Mouse (Mus musculus): ENCODE measurements at regions not wholly inside any gene's neighbourhood (a gene's known extent, or its start where the extent isn't known, plus 50 kb on each side); places are given as distances from the start of the nearest gene placed in this dataset.
"Not testable (repeated sequence)": the region's sequence is repeated elsewhere in the genome, so short reads cannot be mapped to it uniquely, and the experiment has no call there.

- no peaks in the 10 kb centered on the region for H3K9me3 ChIP-seq
- no peak for ATAC-seq (replicated peaks)
- H3K36me3 ChIP-seq (replicated peaks): no peaks in the 10 kb centered on the region
- peaks cover 5% of the 10 kb centered on the region for H3K4me1 ChIP-seq
- H3K9ac ChIP-seq: no peak overlapping the region
- H3K4me2 ChIP-seq: no peak overlapping the region
- no peaks in the 10 kb centered on the region for H3K27me3 ChIP-seq (replicated peaks)
- 85% methylated on average over 3 of the region's 3 CpGs for WGBS
- H3K27ac ChIP-seq: no peak overlapping the region
- H3K4me3 ChIP-seq: no peak overlapping the region
These were observed 203.7 kb upstream of the Nectin1 start for GRCm38 (mm10) chr9:43540131-43540530.

GRCm38 (mm10) chr9:43541234-43541633 lies 202.6 kb upstream of the Nectin1 start:
- Histone ChIP-seq H3K27me3 (replicated peaks) (no peaks in the 10 kb centered on the region), H3K9ac (no peak overlapping the region), H3K36me3 (replicated peaks) (no peaks in the 10 kb centered on the region), H3K4me1 (peaks cover 8% of the 10 kb centered on the region), H3K9me3 (no peaks in the 10 kb centered on the region), H3K4me3 (no peak overlapping the region), H3K27ac (no peak overlapping the region), H3K4me2 (no peak overlapping the region)
- no peak for ATAC-seq (replicated peaks)
- 85% methylated on average over 8 of the region's 8 CpGs for WGBS

GRCm38 (mm10) chr9:43542077-43542654 lies 201.6 kb upstream of the Nectin1 start:
- Histone ChIP-seq H3K4me3 (no peak overlapping the region), H3K9ac (no peak overlapping the region), H3K27ac (no peak overlapping the region), H3K9me3 (no peaks in the 10 kb centered on the region), H3K27me3 (replicated peaks) (no peaks in the 10 kb centered on the region), H3K36me3 (replicated peaks) (no peaks in the 10 kb centered on the region), H3K4me2 (no peak overlapping the region), H3K4me1 (peaks cover 8% of the 10 kb centered on the region)
- no peak for ATAC-seq (replicated peaks)
- 86% methylated on average over 9 of the region's 9 CpGs for WGBS

GRCm38 (mm10) chr9:43545081-43545565 lies 198.7 kb upstream of the Nectin1 start:
- no peak overlapping the region for H3K9ac ChIP-seq
- 30% methylated on average over 15 of the region's 15 CpGs for WGBS
- H3K4me2 ChIP-seq: peak overlapping the region; percentile 35
- H3K9me3 ChIP-seq: no peaks in the 10 kb centered on the region
- ATAC-seq (replicated peaks): peak; percentile 27; the same call in 1 of the 2 replicates
- 0 out of 2 replicates have a peak overlapping the region, but pooled peaks have one; percentile 11 for H3K4me3 ChIP-seq
- H3K36me3 ChIP-seq (replicated peaks): no peaks in the 10 kb centered on the region
- no peak overlapping the region for H3K27ac ChIP-seq
- H3K4me1 ChIP-seq: peaks cover 21% of the 10 kb centered on the region
- H3K27me3 ChIP-seq (replicated peaks): no peaks in the 10 kb centered on the region

DNA sequence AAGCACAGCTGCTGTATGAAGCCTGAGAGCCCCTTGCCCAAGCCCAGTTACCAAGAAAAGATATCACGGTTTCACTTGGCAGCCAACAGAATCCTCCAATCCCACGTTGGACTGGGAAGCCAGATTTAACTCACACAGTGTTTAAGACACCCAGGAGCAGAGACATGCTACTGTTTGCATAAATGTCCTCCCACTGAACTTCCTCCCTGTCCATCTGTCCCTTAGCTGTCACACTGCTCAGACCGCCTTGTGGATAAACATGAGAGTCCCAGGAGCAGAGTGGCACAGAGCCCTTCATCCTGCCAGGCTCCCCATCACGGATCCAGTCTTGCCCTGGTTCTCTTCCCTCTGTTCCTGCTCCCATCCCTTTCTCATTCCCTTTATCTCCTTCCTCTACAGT lies 194.9 kb upstream of the Nectin1 start:
- 52% methylated on average over 4 of the region's 4 CpGs for WGBS
- peaks cover 4% of the 10 kb centered on the region; the same call in 1 of the 2 replicates for H3K27me3 ChIP-seq (replicated peaks)
- H3K36me3 ChIP-seq (replicated peaks): no peaks in the 10 kb centered on the region
- no peak overlapping the region for H3K4me3 ChIP-seq
- H3K4me1 ChIP-seq: peaks cover 21% of the 10 kb centered on the region
- ATAC-seq (replicated peaks): 0 out of 2 replicates have a peak, but pooled peaks have one; percentile 57
- H3K27ac ChIP-seq: peak overlapping the region; percentile 52
- no peak overlapping the region for H3K4me2 ChIP-seq
- H3K9ac ChIP-seq: no peak overlapping the region
- no peaks in the 10 kb centered on the region for H3K9me3 ChIP-seq

DNA sequence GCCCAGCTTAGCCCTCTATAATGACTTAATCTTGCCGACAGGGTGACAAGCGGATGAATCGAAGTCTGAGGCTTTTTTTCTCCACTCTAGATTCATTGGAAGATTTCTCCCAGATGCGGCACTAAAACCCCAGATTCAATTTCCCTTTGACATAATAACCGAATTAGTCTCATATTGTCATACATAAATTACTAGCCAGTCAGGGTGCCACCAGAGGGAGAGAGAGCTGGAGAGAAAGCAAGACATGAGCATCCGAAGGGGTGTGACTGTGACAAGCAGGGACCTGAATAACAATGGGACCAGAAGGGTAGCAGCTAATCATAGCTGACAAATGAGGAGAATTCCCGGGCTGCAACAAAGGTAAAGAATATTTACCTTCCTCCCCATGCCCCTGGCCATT lies 194.5 kb upstream of the Nectin1 start:
- H3K36me3 ChIP-seq (replicated peaks): no peaks in the 10 kb centered on the region
- no peak overlapping the region for H3K9ac ChIP-seq
- no peak for ATAC-seq (replicated peaks)
- no peaks in the 10 kb centered on the region for H3K9me3 ChIP-seq
- 0 out of 2 replicates have a peak overlapping the region, but pooled peaks have one; percentile 10 for H3K4me2 ChIP-seq
- H3K27me3 ChIP-seq (replicated peaks): peaks cover 4% of the 10 kb centered on the region; the same call in 1 of the 2 replicates
- no peak overlapping the region for H3K4me3 ChIP-seq
- peak overlapping the region; percentile 52 for H3K27ac ChIP-seq
- 18% methylated on average over 7 of the region's 7 CpGs for WGBS
- peaks cover 21% of the 10 kb centered on the region for H3K4me1 ChIP-seq

DNA sequence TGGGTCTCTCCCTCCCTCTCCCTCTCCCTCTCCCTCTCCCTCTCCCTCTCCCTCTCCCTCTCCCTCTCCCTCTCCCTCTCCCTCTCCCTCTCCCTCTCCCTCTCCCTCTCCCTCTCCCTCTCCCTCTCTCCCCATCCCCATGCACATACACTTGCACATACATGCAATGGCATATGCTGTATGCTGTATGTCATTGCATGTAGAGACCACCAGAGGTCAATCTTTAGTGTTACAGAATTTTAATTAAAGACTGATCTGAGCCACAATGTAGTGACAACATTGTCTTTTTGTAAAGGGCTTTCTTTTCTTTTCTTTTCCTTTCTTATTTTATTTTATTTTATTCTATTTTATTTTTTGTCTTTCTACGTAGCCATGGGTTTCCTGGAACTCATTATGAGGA lies 191.0 kb upstream of the Nectin1 start:
- not testable (repeated sequence) for H3K9me3 ChIP-seq; H3K4me2 ChIP-seq; H3K27me3 ChIP-seq (replicated peaks); H3K4me3 ChIP-seq; H3K36me3 ChIP-seq (replicated peaks); ATAC-seq (replicated peaks); H3K27ac ChIP-seq; H3K9ac ChIP-seq
- WGBS: 91% methylated on average over 1 of the region's 1 CpGs
- peaks cover 13% of the 10 kb centered on the region for H3K4me1 ChIP-seq

DNA sequence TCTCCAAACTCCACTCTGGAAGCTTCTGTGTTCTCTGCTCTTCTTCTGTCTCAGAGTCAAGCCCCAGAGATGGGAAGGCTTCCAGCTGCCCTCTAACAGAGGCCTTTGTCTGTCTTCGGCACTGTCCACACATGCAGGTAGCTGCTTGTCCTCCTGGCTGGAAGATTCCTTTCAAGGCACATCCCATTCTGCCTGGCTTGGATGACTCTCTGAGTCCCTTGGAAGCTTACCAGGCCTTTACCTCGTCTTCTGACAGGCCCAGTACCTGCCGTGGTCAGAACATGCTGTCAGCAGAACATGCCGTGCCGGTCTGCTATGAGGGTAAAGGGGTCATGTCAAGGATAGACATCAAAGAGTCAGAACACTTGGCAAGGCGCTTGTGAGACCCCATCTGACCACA lies 181.8 kb upstream of the Nectin1 start:
- no peak for ATAC-seq (replicated peaks)
- H3K4me3 ChIP-seq: no peak overlapping the region
- no peaks in the 10 kb centered on the region for H3K9me3 ChIP-seq
- WGBS: 88% methylated on average over 6 of the region's 6 CpGs
- no peak overlapping the region for H3K4me2 ChIP-seq
- peaks cover 9% of the 10 kb centered on the region; the same call in 1 of the 2 replicates for H3K4me1 ChIP-seq
- H3K36me3 ChIP-seq (replicated peaks): no peaks in the 10 kb centered on the region
- no peak overlapping the region for H3K9ac ChIP-seq
- H3K27me3 ChIP-seq (replicated peaks): no peaks in the 10 kb centered on the region
- no peak overlapping the region for H3K27ac ChIP-seq

GRCm38 (mm10) chr9:43564239-43564906 lies 179.4 kb upstream of the Nectin1 start:
- no peak overlapping the region for H3K27ac ChIP-seq
- WGBS: 36% methylated on average over 22 of the region's 22 CpGs
- H3K9ac ChIP-seq: no peak overlapping the region
- no peaks in the 10 kb centered on the region for H3K27me3 ChIP-seq (replicated peaks)
- H3K4me1 ChIP-seq: peaks cover 9% of the 10 kb centered on the region; the same call in 1 of the 2 replicates
- H3K36me3 ChIP-seq (replicated peaks): no peaks in the 10 kb centered on the region
- H3K9me3 ChIP-seq: no peaks in the 10 kb centered on the region
- peak; percentile 66; the same call in 1 of the 2 replicates for ATAC-seq (replicated peaks)
- no peak overlapping the region for H3K4me3 ChIP-seq
- H3K4me2 ChIP-seq: no peak overlapping the region

- Histone ChIP-seq H3K36me3 (replicated peaks) (no peaks in the 10 kb centered on the region), H3K9ac (no peak overlapping the region), H3K9me3 (no peaks in the 10 kb centered on the region), H3K4me1 (peaks cover 8% of the 10 kb centered on the region; the same call in 1 of the 2 replicates), H3K27ac (no peak overlapping the region), H3K4me3 (no peak overlapping the region), H3K27me3 (replicated peaks) (no peaks in the 10 kb centered on the region), H3K4me2 (no peak overlapping the region)
- WGBS: 60% methylated on average over 4 of the region's 4 CpGs
- ATAC-seq (replicated peaks): no peak
These were observed 174.9 kb upstream of the Nectin1 start for GRCm38 (mm10) chr9:43568851-43569250.

DNA sequence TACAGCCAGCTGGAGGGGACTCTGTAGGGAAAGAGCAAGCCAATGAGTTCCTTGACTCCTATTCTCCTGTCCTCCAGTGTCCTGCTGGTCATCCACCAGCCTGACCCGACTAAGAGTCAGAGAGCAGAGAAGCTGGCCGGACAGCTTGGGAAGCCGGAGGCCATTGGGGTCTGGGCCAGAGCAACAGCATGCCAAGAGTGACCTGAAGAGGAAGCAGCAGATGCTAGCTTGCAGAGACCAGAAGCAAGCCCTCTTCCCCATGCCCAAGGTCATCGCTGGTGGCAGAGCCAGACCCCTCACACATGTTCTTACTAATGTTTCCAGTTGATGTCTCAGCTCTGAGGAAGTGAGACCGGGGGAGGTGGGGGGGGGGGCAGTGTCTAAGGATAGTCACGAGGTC lies 172.7 kb upstream of the Nectin1 start:
- Histone ChIP-seq H3K36me3 (replicated peaks) (no peaks in the 10 kb centered on the region), H3K27ac (no peak overlapping the region), H3K4me3 (no peak overlapping the region), H3K4me1 (no peaks in the 10 kb centered on the region), H3K9me3 (no peaks in the 10 kb centered on the region), H3K27me3 (replicated peaks) (no peaks in the 10 kb centered on the region), H3K9ac (no peak overlapping the region), H3K4me2 (no peak overlapping the region)
- no peak for ATAC-seq (replicated peaks)
- WGBS: 83% methylated on average over 6 of the region's 6 CpGs

DNA sequence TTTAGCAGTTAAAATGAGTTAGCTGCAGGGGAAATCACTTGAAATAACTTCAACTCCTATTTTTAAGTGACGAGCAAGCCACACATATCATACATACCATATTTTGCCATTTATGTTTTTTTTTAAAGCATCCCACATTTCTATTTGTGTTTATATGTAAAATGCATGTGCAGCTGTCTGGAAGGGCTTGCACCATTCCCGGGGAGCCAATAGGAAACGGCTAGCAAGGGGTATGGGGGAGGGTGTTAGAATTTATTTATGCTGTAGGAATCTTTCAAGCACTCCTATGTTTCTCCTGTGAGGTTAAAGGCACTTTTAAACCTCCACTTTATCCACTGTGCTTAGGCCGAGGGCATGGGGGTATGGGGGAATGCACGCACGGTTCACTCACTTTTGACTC lies 168.1 kb upstream of the Nectin1 start:
- H3K9me3 ChIP-seq: no peaks in the 10 kb centered on the region
- ATAC-seq (replicated peaks): no peak
- no peaks in the 10 kb centered on the region for H3K36me3 ChIP-seq (replicated peaks)
- no peak overlapping the region for H3K9ac ChIP-seq
- no peak overlapping the region for H3K27ac ChIP-seq
- H3K27me3 ChIP-seq (replicated peaks): no peaks in the 10 kb centered on the region
- WGBS: 89% methylated on average over 6 of the region's 6 CpGs
- H3K4me3 ChIP-seq: no peak overlapping the region
- no peak overlapping the region for H3K4me2 ChIP-seq
- peaks cover 5% of the 10 kb centered on the region; the same call in 1 of the 2 replicates for H3K4me1 ChIP-seq
